Mouse (Mus musculus): Measurements from ENCODE around the gene Olfr1086. TPM values are rescaled to one million over a fixed set of nuclear protein-coding genes. Genes with fewer than 3 reads are reported as not detected.
"Not testable (repeated sequence)": the region's sequence is repeated elsewhere in the genome, so short reads cannot be mapped to it uniquely, and the experiment has no call there.

The Olfr1086 gene
- polyA plus RNA-seq (2016; fragmentation: Nextera tagmentation; extraction: Ambion mirVana), result not detected in 2 replicates

GRCm38 (mm10) chr2:86679992-86680391 lies at the start of gene Olfr1086:
TSS of gene Olfr1086 (minus strand) at chr2:86680092.
- Histone ChIP-seq H3K4me3 (no peak within 1 kb of the TSS), H3K4me2 (replicated peaks) (no peak within 1 kb of the TSS), H3K36me3 (no peaks in the 10 kb centered on the region), H3K9me3 (no peaks in the 10 kb centered on the region), H3K9ac (replicated peaks) (no peak within 1 kb of the TSS), H3K4me1 (no peaks in the 10 kb centered on the region), H3K27me3 (no peaks in the 10 kb centered on the region), H3K27ac (replicated peaks) (no peak within 1 kb of the TSS)
- 93% methylated on average over 2 of the region's 2 CpGs for WGBS
- no peak for ATAC-seq (ENCODE audit: low FRiP score, low read depth)

GRCm38 (mm10) chr2:86698295-86698694 lies 18.4 kb upstream of the Olfr1086 start, which contains the start of gene Olfr1087:
TSS of gene Olfr1087 (minus strand) at chr2:86698395.
- Histone ChIP-seq H3K9ac (replicated peaks) (no peak within 1 kb of the TSS), H3K4me1 (no peaks in the 10 kb centered on the region), H3K36me3 (no peaks in the 10 kb centered on the region), H3K27ac (replicated peaks) (no peak within 1 kb of the TSS), H3K4me3 (no peak within 1 kb of the TSS), H3K4me2 (replicated peaks) (no peak within 1 kb of the TSS), H3K9me3 (no peaks in the 10 kb centered on the region), H3K27me3 (no peaks in the 10 kb centered on the region)
- ATAC-seq (ENCODE audit: low FRiP score, low read depth), result no peak

- 40% methylated on average over 1 of the region's 1 CpGs for WGBS
Observed at GRCm38 (mm10) chr2:86661919-86662318, 18.0 kb downstream of the Olfr1086 start, which contains the start of gene Olfr1085. TSS of gene Olfr1085 (minus strand) at chr2:86662019.

GRCm38 (mm10) chr2:86639625-86640024 lies 40.3 kb downstream of the Olfr1086 start, which contains the start of gene Olfr1084:
TSS of gene Olfr1084 (minus strand) at chr2:86639725.
- 97% methylated on average over 1 of the region's 1 CpGs for WGBS
- H3K4me2 ChIP-seq (replicated peaks); H3K27ac ChIP-seq (replicated peaks); H3K27me3 ChIP-seq; H3K36me3 ChIP-seq; H3K9ac ChIP-seq (replicated peaks); H3K9me3 ChIP-seq; H3K4me1 ChIP-seq; ATAC-seq (ENCODE audit: low FRiP score, low read depth); H3K4me3 ChIP-seq: not testable (repeated sequence)

More at GRCm38 (mm10) chr2:86661919-86662318, 18.0 kb downstream of the Olfr1086 start, which contains the start of gene Olfr1085:
- no peaks in the 10 kb centered on the region for H3K27me3 ChIP-seq
- H3K4me3 ChIP-seq, result no peak within 1 kb of the TSS
- H3K9me3 ChIP-seq, result no peaks in the 10 kb centered on the region
- no peak within 1 kb of the TSS for H3K9ac ChIP-seq (replicated peaks)
- ATAC-seq (ENCODE audit: low FRiP score, low read depth), result no peak
- no peaks in the 10 kb centered on the region for H3K4me1 ChIP-seq
- no peak within 1 kb of the TSS for H3K4me2 ChIP-seq (replicated peaks)
- no peak within 1 kb of the TSS for H3K27ac ChIP-seq (replicated peaks)
- no peaks in the 10 kb centered on the region for H3K36me3 ChIP-seq

Other genes with a start within 250 kb of the Olfr1086 start
- gene Olfr1065, start 229.5 kb downstream of the Olfr1086 start, polyA plus RNA-seq (2016; fragmentation: Nextera tagmentation; extraction: Ambion mirVana), result not detected in 2 replicates
- gene Olfr1066, start 223.8 kb downstream of the Olfr1086 start, polyA plus RNA-seq (2016; fragmentation: Nextera tagmentation; extraction: Ambion mirVana), result not detected in 2 replicates
- not detected in 2 replicates for gene Olfr228, start 192.7 kb downstream of the Olfr1086 start, polyA plus RNA-seq (2016; fragmentation: Nextera tagmentation; extraction: Ambion mirVana)
- not detected in 2 replicates for gene Olfr1076, start 171.6 kb downstream of the Olfr1086 start, polyA plus RNA-seq (2016; fragmentation: Nextera tagmentation; extraction: Ambion mirVana)
- gene Olfr1079, start 137.6 kb downstream of the Olfr1086 start, polyA plus RNA-seq (2016; fragmentation: Nextera tagmentation; extraction: Ambion mirVana), result not detected in 2 replicates
- not detected in 2 replicates for gene Olfr1080, start 121.9 kb downstream of the Olfr1086 start, polyA plus RNA-seq (2016; fragmentation: Nextera tagmentation; extraction: Ambion mirVana)
- not detected in 2 replicates for gene Olfr1082, start 81.1 kb downstream of the Olfr1086 start, polyA plus RNA-seq (2016; fragmentation: Nextera tagmentation; extraction: Ambion mirVana)
- gene Olfr1084, start 40.4 kb downstream of the Olfr1086 start, polyA plus RNA-seq (2016; fragmentation: Nextera tagmentation; extraction: Ambion mirVana), result not detected in 2 replicates
- gene Olfr1085, start 18.1 kb downstream of the Olfr1086 start, polyA plus RNA-seq (2016; fragmentation: Nextera tagmentation; extraction: Ambion mirVana), result not detected in 2 replicates
- gene Olfr1087, start 18.3 kb upstream of the Olfr1086 start, polyA plus RNA-seq (2016; fragmentation: Nextera tagmentation; extraction: Ambion mirVana), result not detected in 2 replicates
- not detected in 2 replicates for gene Olfr1089, start 53.6 kb upstream of the Olfr1086 start, polyA plus RNA-seq (2016; fragmentation: Nextera tagmentation; extraction: Ambion mirVana)
- gene Olfr1090, start 78.9 kb upstream of the Olfr1086 start, polyA plus RNA-seq (2016; fragmentation: Nextera tagmentation; extraction: Ambion mirVana), result not detected in 2 replicates
- not detected in 2 replicates for gene Olfr1093, start 102.4 kb upstream of the Olfr1086 start, polyA plus RNA-seq (2016; fragmentation: Nextera tagmentation; extraction: Ambion mirVana)
- not detected in 2 replicates for gene Olfr141, start 129.9 kb upstream of the Olfr1086 start, polyA plus RNA-seq (2016; fragmentation: Nextera tagmentation; extraction: Ambion mirVana)
- not detected in 2 replicates for gene Olfr1094, start 144.6 kb upstream of the Olfr1086 start, polyA plus RNA-seq (2016; fragmentation: Nextera tagmentation; extraction: Ambion mirVana)
- not detected in 2 replicates for gene Olfr1095, start 171.6 kb upstream of the Olfr1086 start, polyA plus RNA-seq (2016; fragmentation: Nextera tagmentation; extraction: Ambion mirVana)
- not detected in 2 replicates for gene Gm13723, start 194.7 kb upstream of the Olfr1086 start, polyA plus RNA-seq (2016; fragmentation: Nextera tagmentation; extraction: Ambion mirVana)
- not detected in 2 replicates for gene Olfr1097, start 212.1 kb upstream of the Olfr1086 start, polyA plus RNA-seq (2016; fragmentation: Nextera tagmentation; extraction: Ambion mirVana)
- not detected in 2 replicates for gene Olfr1098, start 244.5 kb upstream of the Olfr1086 start, polyA plus RNA-seq (2016; fragmentation: Nextera tagmentation; extraction: Ambion mirVana)